Comparison of ENCODE assay signal across 8 mouse cellular contexts in genomic region chr16:23224671-23225068, GRCm38 (mm10). TPM values are rescaled to one million over a fixed set of nuclear protein-coding genes. Genes with fewer than 3 reads are reported as not detected.
DNase-seq lines count a peak whose midpoint lies in the region; ATAC-seq and TF ChIP-seq lines count a peak whose summit lies in the region.

St6gal1 (plus strand) TSS chr16:23224740.

- peak; percentile 73 to 92 for TF ChIP-seq CTCF in CH12.LX (conservative IDR thresholded peaks at IDR 0.05 in 1 of 2, IDR thresholded peaks at IDR 0.05 in 1 of 2; ENCODE audit: low read depth in 2 of 2, low read length in 2 of 2)
- TF ChIP-seq CTCF in brain, embryonic 14.5 days (IDR thresholded peaks at IDR 0.05; ENCODE audit: borderline replicate concordance, extremely low read depth, insufficient read depth, insufficient read length) = peak; percentile 66

- H3K36me3 ChIP-seq in CH12.LX (replicated peaks in 1 of 2; ENCODE audit: control insufficient read depth in 1 of 2, insufficient read depth in 1 of 2, low read length in 1 of 2) = peaks cover 0 to 3% of the 10 kb centered on the region in 2 experiments
- H3K36me3 ChIP-seq in forebrain, embryonic 13.5 days (ENCODE audit: poor library complexity, severe bottlenecking) = no peaks in the 10 kb centered on the region
- no peaks in the 10 kb centered on the region for H3K36me3 ChIP-seq in heart, embryonic 16.5 days (ENCODE audit: control insufficient read depth, insufficient read depth)
- no peaks in the 10 kb centered on the region for H3K36me3 ChIP-seq in liver, embryonic 16.5 days (ENCODE audit: control insufficient read depth, insufficient read depth)
- H3K36me3 ChIP-seq in neural tube, embryonic 13.5 days = no peaks in the 10 kb centered on the region

- H3K27me3 ChIP-seq in CH12.LX (replicated peaks) = no peaks in the 10 kb centered on the region
- H3K27me3 ChIP-seq in forebrain, embryonic 13.5 days = no peaks in the 10 kb centered on the region; the same call in 1 of the 2 replicates
- H3K27me3 ChIP-seq in heart, embryonic 16.5 days (ENCODE audit: control insufficient read depth, insufficient read depth, low read length) = no peaks in the 10 kb centered on the region
- peaks cover 44% of the 10 kb centered on the region for H3K27me3 ChIP-seq in liver, embryonic 16.5 days (ENCODE audit: control insufficient read depth, insufficient read depth, low read depth, low read length)
- H3K27me3 ChIP-seq in neural tube, embryonic 13.5 days = no peaks in the 10 kb centered on the region

- H3K27ac ChIP-seq in CH12.LX (ENCODE audit: insufficient read depth, low read depth) = no peak within 1 kb of the TSS
- peak within 1 kb of the TSS; percentile 93 for H3K27ac ChIP-seq in forebrain, embryonic 13.5 days
- H3K27ac ChIP-seq in heart, embryonic 16.5 days (ENCODE audit: low read length) = peak within 1 kb of the TSS; percentile 71
- peak within 1 kb of the TSS; percentile 24; the same call in 1 of the 2 replicates for H3K27ac ChIP-seq in liver, embryonic 16.5 days (ENCODE audit: low read length)
- peak within 1 kb of the TSS; percentile 95 for H3K27ac ChIP-seq in neural tube, embryonic 13.5 days (replicated peaks)

- no peaks in the 10 kb centered on the region for H3K79me2 ChIP-seq in CH12.LX (replicated peaks; ENCODE audit: control insufficient read depth, extremely low read depth, insufficient read depth, poor library complexity, severe bottlenecking)

- peak within 1 kb of the TSS; percentile 70 to 89 (median 74) for H3K4me3 ChIP-seq in CH12.LX (replicated peaks in 1 of 3; ENCODE audit: low read depth in 2 of 3, low read length in 2 of 3, poor library complexity in 1 of 3)
- H3K4me3 ChIP-seq in forebrain, embryonic 13.5 days = peak within 1 kb of the TSS; percentile 73
- H3K4me3 ChIP-seq in heart, embryonic 16.5 days (ENCODE audit: low read length) = peak within 1 kb of the TSS; percentile 73
- peak within 1 kb of the TSS; percentile 62 for H3K4me3 ChIP-seq in liver, embryonic 16.5 days (ENCODE audit: low read depth, low read length)
- H3K4me3 ChIP-seq in neural tube, embryonic 13.5 days = peak within 1 kb of the TSS; percentile 78

- TF ChIP-seq POLR2A in CH12.LX (IDR thresholded peaks at IDR 0.05; ENCODE audit: low read depth, low read length) = 0 out of 2 replicates have a peak, but pooled peaks have one; percentile 34
- TF ChIP-seq POLR2A in brain, embryonic 14.5 days (IDR thresholded peaks at IDR 0.05; ENCODE audit: borderline replicate concordance, extremely low read depth, insufficient read depth, insufficient read length, poor library complexity, severe bottlenecking) = peak; percentile 37; the same call in 1 of the 2 replicates

- H3K4me1 ChIP-seq in CH12.LX (ENCODE audit: control insufficient read depth in 1 of 2, insufficient read depth in 2 of 2) = peaks cover 3 to 32% of the 10 kb centered on the region in 2 experiments
- peaks cover 33% of the 10 kb centered on the region for H3K4me1 ChIP-seq in forebrain, embryonic 13.5 days
- H3K4me1 ChIP-seq in heart, embryonic 16.5 days (ENCODE audit: control insufficient read depth, insufficient read depth, low read length) = peaks cover 5% of the 10 kb centered on the region; the same call in 1 of the 2 replicates
- no peaks in the 10 kb centered on the region; the same call in 1 of the 2 replicates for H3K4me1 ChIP-seq in liver, embryonic 16.5 days (ENCODE audit: control insufficient read depth, low read depth, low read length)
- peaks cover 48% of the 10 kb centered on the region for H3K4me1 ChIP-seq in neural tube, embryonic 13.5 days (replicated peaks)

- peak; percentile 78 for TF ChIP-seq RAD21 in CH12.LX (IDR thresholded peaks at IDR 0.05; ENCODE audit: low read depth, low read length)

- DNase-seq in CH12.LX (ENCODE audit: extremely low read depth) = peak; percentile 92
- peak; percentile 87 for DNase-seq in brain, embryonic 14.5 days (ENCODE audit: low read depth)
- peak; percentile 86 for DNase-seq in kidney, postnatal 14 days
- peak; percentile 90 for DNase-seq in testis, postnatal 10 days (ENCODE audit: low spot score)

- under 1% methylated on average over 20 of the region's 20 CpGs for WGBS in forebrain, embryonic 13.5 days
- under 1% methylated on average over 20 of the region's 20 CpGs for WGBS in heart, embryonic 16.5 days
- 0% methylated on average over 20 of the region's 20 CpGs for WGBS in liver, embryonic 16.5 days (ENCODE audit: insufficient replicate concordance)
- under 1% methylated on average over 20 of the region's 20 CpGs for WGBS in neural tube, embryonic 13.5 days

- peak within 1 kb of the TSS; percentile 51 for H3K9ac ChIP-seq in CH12.LX (ENCODE audit: insufficient read depth, low read depth)
- H3K9ac ChIP-seq in forebrain, embryonic 13.5 days = peak within 1 kb of the TSS; percentile 96
- peak within 1 kb of the TSS; percentile 84 for H3K9ac ChIP-seq in heart, embryonic 16.5 days (ENCODE audit: low read length)
- peak within 1 kb of the TSS; percentile 58 for H3K9ac ChIP-seq in liver, embryonic 16.5 days (ENCODE audit: low read depth, low read length)
- peak within 1 kb of the TSS; percentile 93 for H3K9ac ChIP-seq in neural tube, embryonic 13.5 days

- dilution Hi-C loops in CH12.LX (cut with MboI; ENCODE audit: extremely low pct_ligation_motif_present, extremely low pct_unique_long_range_greater_than_20kb, low sequenced_read_pairs) = no loop called here

- no peaks in the 10 kb centered on the region for H3K9me3 ChIP-seq in CH12.LX (replicated peaks; ENCODE audit: low read length)
- H3K9me3 ChIP-seq in forebrain, embryonic 13.5 days (replicated peaks) = no peaks in the 10 kb centered on the region
- H3K9me3 ChIP-seq in heart, embryonic 16.5 days (replicated peaks; ENCODE audit: control insufficient read depth, low read length) = 0 out of 2 replicates have a peak, but pooled peaks cover 2% of the 10 kb centered on the region
- H3K9me3 ChIP-seq in liver, embryonic 16.5 days (replicated peaks; ENCODE audit: control insufficient read depth, low read length) = no peaks in the 10 kb centered on the region
- H3K9me3 ChIP-seq in neural tube, embryonic 13.5 days = no peaks in the 10 kb centered on the region

- peak; percentile 71 for ATAC-seq in forebrain, embryonic 13.5 days
- ATAC-seq in heart, embryonic 16.5 days (replicated peaks; ENCODE audit: extremely low read depth, insufficient read depth, low FRiP score) = peak; percentile 66
- ATAC-seq in liver, embryonic 16.5 days (ENCODE audit: low read depth) = peak; percentile 74; the same call in 1 of the 2 replicates
- peak; percentile 74 for ATAC-seq in neural tube, embryonic 13.5 days (ENCODE audit: low read depth)

- TF ChIP-seq EP300 in CH12.LX (IDR thresholded peaks at IDR 0.05; ENCODE audit: low read length) = no peak; the same call in 1 of the 2 replicates

- in situ Hi-C loops in CH12.LX (cut with MboI; ENCODE audit: low pct_ligation_motif_present, low pct_unique_long_range_greater_than_20kb, low sequenced_read_pairs) = loop anchor here (5.0 kb wide), 2 partner anchors 48 to 72 kb away; no protein-coding TSS in a partner anchor

- H3K4me2 ChIP-seq in CH12.LX (ENCODE audit: insufficient read depth, low read depth, poor library complexity, severe bottlenecking) = peak within 1 kb of the TSS; percentile 84
- peak within 1 kb of the TSS; percentile 71 for H3K4me2 ChIP-seq in forebrain, embryonic 13.5 days
- peak within 1 kb of the TSS; percentile 92 for H3K4me2 ChIP-seq in heart, embryonic 16.5 days (ENCODE audit: low read depth, low read length)
- H3K4me2 ChIP-seq in liver, embryonic 16.5 days (ENCODE audit: low read depth, low read length) = peak within 1 kb of the TSS; percentile 68
- peak within 1 kb of the TSS; percentile 90 for H3K4me2 ChIP-seq in neural tube, embryonic 13.5 days

TF ChIP-seq in CH12.LX, 34 proteins besides CTCF, POLR2A, EP300 and RAD21 (continues in another document):
- TF ChIP-seq IRF4 (IDR thresholded peaks at IDR 0.05; ENCODE audit: low read depth, low read length) = peak; percentile 59; the same call in 1 of the 2 replicates
- 0 out of 2 replicates have a peak, but pooled peaks have one; percentile 8 for TF ChIP-seq MAX (IDR thresholded peaks at IDR 0.05; ENCODE audit: low read length)
- no peak for TF ChIP-seq UBTF (IDR thresholded peaks at IDR 0.05; ENCODE audit: low read depth, low read length)
- no peak for TF ChIP-seq MAFK (IDR thresholded peaks at IDR 0.05; ENCODE audit: insufficient replicate concordance, low read length)
- no peak for TF ChIP-seq ZNF384 (IDR thresholded peaks at IDR 0.05; ENCODE audit: low read depth, low read length)
- peak; percentile 34; the same call in 1 of the 2 replicates for TF ChIP-seq TCF12 (IDR thresholded peaks at IDR 0.05; ENCODE audit: low read depth, low read length)
- no peak for TF ChIP-seq E2F4 (IDR thresholded peaks at IDR 0.05; ENCODE audit: insufficient replicate concordance, low read depth, low read length)
- no peak for TF ChIP-seq USF2 (conservative IDR thresholded peaks at IDR 0.05; ENCODE audit: low read depth, low read length)
- TF ChIP-seq MXI1 (IDR thresholded peaks at IDR 0.05; ENCODE audit: low read depth, low read length) = peak; percentile 29
- TF ChIP-seq USF1 (IDR thresholded peaks at IDR 0.05; ENCODE audit: low read depth, low read length) = no peak
- TF ChIP-seq MYC (IDR thresholded peaks at IDR 0.05; ENCODE audit: low read depth, low read length) = 0 out of 2 replicates have a peak, but pooled peaks have one; percentile 21
- no peak for TF ChIP-seq ZMIZ1 (IDR thresholded peaks at IDR 0.05; ENCODE audit: low read depth, low read length)
- TF ChIP-seq ELF1 (IDR thresholded peaks at IDR 0.05; ENCODE audit: low read depth, low read length) = peak; percentile 33; the same call in 1 of the 2 replicates
- TF ChIP-seq GABPA (IDR thresholded peaks at IDR 0.05; ENCODE audit: insufficient replicate concordance, low read depth, low read length) = no peak
- TF ChIP-seq ETS1 (conservative IDR thresholded peaks at IDR 0.05; ENCODE audit: low read depth, low read length) = no peak
- TF ChIP-seq CHD1 (IDR thresholded peaks at IDR 0.05; ENCODE audit: low read depth, low read length) = no peak; the same call in 1 of the 2 replicates
- 0 out of 2 replicates have a peak, but pooled peaks have one; percentile 20 for TF ChIP-seq TBP (conservative IDR thresholded peaks at IDR 0.05; ENCODE audit: low read depth, low read length)
- peak; percentile 82 for TF ChIP-seq SMC3 (IDR thresholded peaks at IDR 0.05; ENCODE audit: low read depth, low read length)

RNA-seq across cellular contexts. Expression of gene St6gal1, which starts in this region (rescaled TPM):
- 60.6 and 64.5 TPM in 2 replicates for total RNA-seq in CH12.LX (2012; rRNA removed)
- 56.8 and 67.8 TPM in 2 replicates for total RNA-seq in CH12.LX (2014; rRNA removed)
- polyA plus RNA-seq in CH12.LX (2012; ENCODE audit: insufficient read length, low read depth) = 156 and 168 TPM in 2 replicates
- polyA plus RNA-seq in brain, embryonic 14.5 days (2012; rRNA removed) = 31.5 and 35.7 TPM in 2 replicates
- polyA plus RNA-seq in forebrain, embryonic 13.5 days (2015; fragmentation: Nextera tagmentation; extraction: Ambion mirVana) = 37.8 and 39.5 TPM in 2 replicates
- polyA plus RNA-seq in heart, embryonic 16.5 days (2015; fragmentation: Nextera tagmentation; extraction: Ambion mirVana) = 12.4 and 15.7 TPM in 2 replicates
- 16.7 and 21.1 TPM in 2 replicates for polyA plus RNA-seq in liver, embryonic 16.5 days (2015; fragmentation: Nextera tagmentation; extraction: Ambion mirVana)
- 34.7 and 40.6 TPM in 2 replicates for polyA plus RNA-seq in neural tube, embryonic 13.5 days (2015; fragmentation: Nextera tagmentation; extraction: Ambion mirVana)
